Mouse (Mus musculus) MEL (cell line): ENCODE measurements around the gene I0C0044D17Rik.

Experiments used
- CTCF ChIP-seq, 3 experiments: IDR thresholded peaks in 2 of 3; conservative IDR thresholded peaks in 1 of 3; 2 replicates each; pipeline ENCODE4 v1.5.1; 2011 to 2012; ENCODE audit warnings: low read length in 3 of 3, low read depth in 2 of 3, mild to moderate bottlenecking in 2 of 3, improper control_type of control experiment in 1 of 3, inconsistent platforms in 1 of 3, mixed read lengths in 1 of 3, moderate library complexity in 1 of 3; ENCODE audit not compliant: control insufficient read depth in 1 of 3, insufficient read depth in 1 of 3, poor library complexity in 1 of 3, severe bottlenecking in 1 of 3
- HCFC1 ChIP-seq: IDR thresholded peaks from 2 replicates; pipeline ENCODE4 v1.6.1; 2012; ENCODE audit warnings: low read depth, mild to moderate bottlenecking, inconsistent platforms, low read length, improper control_type of control experiment, moderate library complexity
- POLR2A ChIP-seq, 2 experiments: IDR thresholded peaks; 2 replicates each; pipeline ENCODE4 v1.6.1; 2011 to 2012; ENCODE audit warnings: low read length in 2 of 2, mild to moderate bottlenecking in 2 of 2, control low read depth in 1 of 2, improper control_type of control experiment in 1 of 2, low read depth in 1 of 2, moderate library complexity in 1 of 2; ENCODE audit not compliant: control insufficient read depth in 1 of 2, insufficient read depth in 1 of 2, poor library complexity in 1 of 2
- RCOR1 ChIP-seq: IDR thresholded peaks from 2 replicates; pipeline ENCODE4 v1.6.1; 2012; ENCODE audit warnings: low read depth, mild to moderate bottlenecking, inconsistent platforms, low read length, improper control_type of control experiment
- USF1 ChIP-seq: IDR thresholded peaks from 2 replicates; pipeline ENCODE4 v1.6.1; 2014; ENCODE audit warnings: low read depth, mild to moderate bottlenecking, inconsistent platforms, low read length, improper control_type of control experiment, moderate library complexity

- TF ChIP-seq USF1 (no peak), POLR2A (IDR thresholded peaks at IDR 0.05; ENCODE audit: control insufficient read depth in 1 of 2, insufficient read depth in 1 of 2, low read depth in 1 of 2, low read length in 2 of 2, poor library complexity in 1 of 2) (no peak), CTCF (IDR thresholded peaks at IDR 0.05 in 2 of 3, conservative IDR thresholded peaks at IDR 0.05 in 1 of 3; ENCODE audit: control insufficient read depth in 1 of 3, insufficient read depth in 1 of 3, low read depth in 2 of 3, low read length in 3 of 3, poor library complexity in 1 of 3, severe bottlenecking in 1 of 3) (no peak), HCFC1 (no peak), RCOR1 (no peak)
Observed at GRCm38 (mm10) chr4:98776721-98777427, 46.8 kb downstream of the I0C0044D17Rik start.
